Mouse (Mus musculus): ENCODE results near the gene Acer3. TPM values are rescaled to one million over a fixed set of nuclear protein-coding genes. Genes with fewer than 3 reads are reported as not detected.

Gene Acer3
- total and polyA plus RNA-seq, 3 experiments = 17.2 to 41.7 TPM; not detected in 1

DNA sequence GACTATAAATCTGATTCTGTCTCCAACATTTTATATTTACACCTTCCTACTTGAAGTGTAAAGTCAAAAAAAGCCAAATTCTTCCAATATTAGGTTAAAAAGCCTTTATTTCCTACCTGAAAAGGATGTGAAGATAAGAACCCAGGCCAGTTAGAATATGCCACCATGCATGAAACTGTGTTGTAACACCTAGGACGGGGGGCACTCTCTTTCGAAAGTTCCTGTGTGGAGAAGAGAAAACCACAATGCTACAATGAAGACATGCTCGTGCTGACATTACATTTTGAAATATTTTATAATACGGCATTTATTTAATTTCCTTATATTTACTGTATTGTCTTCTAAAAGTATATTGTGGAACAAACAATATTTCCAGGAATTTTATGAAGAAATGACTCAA lies 97.2 kb downstream of the Acer3 start:
- Histone ChIP-seq H3K4me3 (ENCODE audit: control insufficient read depth in 1 of 2, insufficient read depth in 1 of 2, low read depth in 2 of 2, low read length in 2 of 2) (no peak overlapping the region), H3K27ac (ENCODE audit: control insufficient read depth, low read depth, low read length) (no peak overlapping the region), H3K79me2 (ENCODE audit: control insufficient read depth, insufficient read depth, low read length, poor library complexity) (no peaks in the 10 kb centered on the region), H3K27me3 (ENCODE audit: control insufficient read depth in 1 of 2, insufficient read depth in 2 of 2, low read length in 2 of 2) (no peaks in the 10 kb centered on the region), H3K9me3 (replicated peaks; ENCODE audit: insufficient read depth, low read length) (no peaks in the 10 kb centered on the region), H3K36me3 (ENCODE audit: control insufficient read depth in 1 of 2, insufficient read depth in 2 of 2, low read length in 2 of 2) (peaks cover 0 to 12% of the 10 kb centered on the region in 2 experiments; a peak in 2 of 4 replicates), H3K4me1 (ENCODE audit: control insufficient read depth in 1 of 2, insufficient read depth in 2 of 2, low read length in 2 of 2) (no peaks in the 10 kb centered on the region), H3K9ac (ENCODE audit: control insufficient read depth, low read depth, low read length, poor library complexity, severe bottlenecking) (no peak overlapping the region)
- no peak for DNase-seq (ENCODE audit: low read depth, low spot score)
- TF ChIP-seq ETS1 (IDR thresholded peaks at IDR 0.05; ENCODE audit: low read depth, low read length) = no peak
- TF ChIP-seq TCF12 (IDR thresholded peaks at IDR 0.05; ENCODE audit: low read depth, low read length) = no peak
- TF ChIP-seq SIN3A (IDR thresholded peaks at IDR 0.05; ENCODE audit: low read length) = no peak
- TF ChIP-seq KAT2A (conservative IDR thresholded peaks at IDR 0.05; ENCODE audit: low read depth, low read length) = no peak
- TF ChIP-seq MAFK (IDR thresholded peaks at IDR 0.05; ENCODE audit: borderline replicate concordance, low read depth, low read length) = no peak
- TF ChIP-seq NELFE (IDR thresholded peaks at IDR 0.05; ENCODE audit: low read depth, low read length) = no peak
- TF ChIP-seq TAL1 (IDR thresholded peaks at IDR 0.05; ENCODE audit: low read length) = no peak
- no peak for TF ChIP-seq MYB (IDR thresholded peaks at IDR 0.05; ENCODE audit: low read depth, low read length)
- no peak for TF ChIP-seq USF1 (IDR thresholded peaks at IDR 0.05; ENCODE audit: low read depth, low read length)
- no peak for TF ChIP-seq ZC3H11A (IDR thresholded peaks at IDR 0.05; ENCODE audit: low read depth, low read length)
- no peak for TF ChIP-seq CHD1 (IDR thresholded peaks at IDR 0.05; ENCODE audit: low read depth, low read length)

DNA sequence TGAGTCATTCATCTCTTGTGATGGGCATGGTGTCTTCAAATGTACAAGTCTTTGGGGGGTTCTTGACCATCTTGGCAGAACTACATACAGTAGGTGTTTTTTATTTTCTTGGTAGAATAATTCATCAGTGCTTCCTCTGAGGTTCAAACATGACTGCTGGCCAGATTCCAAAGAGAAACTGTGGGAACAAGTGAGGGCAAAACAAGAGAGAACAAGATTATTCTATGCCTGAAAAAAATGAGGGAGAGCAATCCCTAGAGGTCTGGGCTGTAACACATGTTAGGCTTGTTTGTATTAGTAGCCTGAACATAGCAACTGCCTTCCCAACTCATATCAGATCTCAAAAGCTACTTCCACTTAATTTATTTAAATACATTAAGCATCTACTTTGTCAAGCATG lies 104.3 kb downstream of the Acer3 start:
- no peak for DNase-seq (ENCODE audit: low read depth, low spot score)
- H3K27me3 ChIP-seq (ENCODE audit: control insufficient read depth in 1 of 2, insufficient read depth in 2 of 2, low read length in 2 of 2) = no peaks in the 10 kb centered on the region
- peaks cover 0 to 12% of the 10 kb centered on the region in 2 experiments; a peak in 2 of 4 replicates for H3K36me3 ChIP-seq (ENCODE audit: control insufficient read depth in 1 of 2, insufficient read depth in 2 of 2, low read length in 2 of 2)
- no peaks in the 10 kb centered on the region for H3K79me2 ChIP-seq (ENCODE audit: control insufficient read depth, insufficient read depth, low read length, poor library complexity)
- TF ChIP-seq ZC3H11A (IDR thresholded peaks at IDR 0.05; ENCODE audit: low read depth, low read length) = no peak
- no peak for TF ChIP-seq GABPA (IDR thresholded peaks at IDR 0.05; ENCODE audit: low read depth, low read length)
- TF ChIP-seq ZMIZ1 (IDR thresholded peaks at IDR 0.05; ENCODE audit: low read depth, low read length) = no peak
- TF ChIP-seq KAT2A (conservative IDR thresholded peaks at IDR 0.05; ENCODE audit: low read depth, low read length) = no peak
- TF ChIP-seq ELF1 (IDR thresholded peaks at IDR 0.05; ENCODE audit: low read depth, low read length) = no peak
- no peak for TF ChIP-seq CTCF (IDR thresholded peaks at IDR 0.05 in 2 of 3, conservative IDR thresholded peaks at IDR 0.05 in 1 of 3; ENCODE audit: control insufficient read depth in 1 of 3, insufficient read depth in 1 of 3, low read depth in 2 of 3, low read length in 3 of 3, poor library complexity in 1 of 3, severe bottlenecking in 1 of 3)
- H3K9ac ChIP-seq (ENCODE audit: control insufficient read depth, low read depth, low read length, poor library complexity, severe bottlenecking) = no peak overlapping the region
- H3K9me3 ChIP-seq (replicated peaks; ENCODE audit: insufficient read depth, low read length) = no peaks in the 10 kb centered on the region
- no peak overlapping the region for H3K27ac ChIP-seq (ENCODE audit: control insufficient read depth, low read depth, low read length)
- H3K4me1 ChIP-seq (ENCODE audit: control insufficient read depth in 1 of 2, insufficient read depth in 2 of 2, low read length in 2 of 2) = no peaks in the 10 kb centered on the region
- H3K4me3 ChIP-seq (ENCODE audit: control insufficient read depth in 1 of 2, insufficient read depth in 1 of 2, low read depth in 2 of 2, low read length in 2 of 2) = no peak overlapping the region

DNA sequence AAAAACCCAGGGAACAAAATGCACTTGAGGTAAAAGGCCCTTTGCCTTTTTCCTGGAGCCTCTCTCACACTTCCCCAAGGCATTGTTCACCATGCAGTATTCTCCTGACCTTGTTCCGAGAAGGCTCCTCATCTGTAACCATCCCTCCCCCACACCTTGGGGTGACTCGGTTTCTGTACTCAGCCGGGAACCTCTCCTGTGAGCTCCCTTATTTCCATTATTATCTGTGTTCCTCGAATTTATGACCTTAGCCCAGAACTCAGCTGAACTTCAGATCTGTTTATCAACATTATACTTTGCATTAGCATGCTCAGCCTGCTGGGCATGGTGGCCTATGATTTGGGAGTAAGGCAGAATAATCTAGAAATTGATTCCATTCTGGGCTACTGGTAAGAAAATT lies 118.1 kb downstream of the Acer3 start:
- no peak for DNase-seq (ENCODE audit: low read depth, low spot score)
- Histone ChIP-seq H3K27me3 (ENCODE audit: control insufficient read depth in 1 of 2, insufficient read depth in 2 of 2, low read length in 2 of 2) (peaks cover 0 to 1% of the 10 kb centered on the region in 2 experiments; a peak in 1 of 4 replicates), H3K4me3 (ENCODE audit: control insufficient read depth in 1 of 2, insufficient read depth in 1 of 2, low read depth in 2 of 2, low read length in 2 of 2) (no peak overlapping the region), H3K4me1 (ENCODE audit: control insufficient read depth in 1 of 2, insufficient read depth in 2 of 2, low read length in 2 of 2) (peaks cover 0 to 5% of the 10 kb centered on the region in 2 experiments; a peak in 2 of 4 replicates), H3K9ac (ENCODE audit: control insufficient read depth, low read depth, low read length, poor library complexity, severe bottlenecking) (no peak overlapping the region), H3K36me3 (ENCODE audit: control insufficient read depth in 1 of 2, insufficient read depth in 2 of 2, low read length in 2 of 2) (no peaks in the 10 kb centered on the region; a peak in 1 of 4 replicates), H3K27ac (ENCODE audit: control insufficient read depth, low read depth, low read length) (no peak overlapping the region), H3K9me3 (replicated peaks; ENCODE audit: insufficient read depth, low read length) (no peaks in the 10 kb centered on the region), H3K79me2 (ENCODE audit: control insufficient read depth, insufficient read depth, low read length, poor library complexity) (no peaks in the 10 kb centered on the region)
- TF ChIP-seq RCOR1 (IDR thresholded peaks at IDR 0.05; ENCODE audit: low read depth, low read length) (no peak), ELF1 (IDR thresholded peaks at IDR 0.05; ENCODE audit: low read depth, low read length) (no peak), MYC (IDR thresholded peaks at IDR 0.05; ENCODE audit: low read depth, low read length) (no peak), TBP (IDR thresholded peaks at IDR 0.05; ENCODE audit: low read depth, low read length) (no peak), ZNF384 (IDR thresholded peaks at IDR 0.05; ENCODE audit: low read depth, low read length) (no peak), USF2 (IDR thresholded peaks at IDR 0.05; ENCODE audit: borderline replicate concordance in 1 of 2, insufficient read depth in 1 of 2, low read depth in 1 of 2, low read length in 2 of 2) (no peak), MEF2A (IDR thresholded peaks at IDR 0.05; ENCODE audit: extremely low read depth, insufficient replicate concordance, low read depth, low read length, poor library complexity, severe bottlenecking) (no peak), POLR2AphosphoS2 (IDR thresholded peaks at IDR 0.05; ENCODE audit: low read length) (no peak), POLR2A (IDR thresholded peaks at IDR 0.05; ENCODE audit: control insufficient read depth in 1 of 2, insufficient read depth in 1 of 2, low read depth in 1 of 2, low read length in 2 of 2, poor library complexity in 1 of 2) (no peak), ZC3H11A (IDR thresholded peaks at IDR 0.05; ENCODE audit: low read depth, low read length) (no peak), HCFC1 (IDR thresholded peaks at IDR 0.05; ENCODE audit: low read depth, low read length) (no peak), ZMIZ1 (IDR thresholded peaks at IDR 0.05; ENCODE audit: low read depth, low read length) (no peak)

Data from MEL (cell line).